13 mouse cellular contexts compared by ENCODE assay signal in the genomic region with DNA sequence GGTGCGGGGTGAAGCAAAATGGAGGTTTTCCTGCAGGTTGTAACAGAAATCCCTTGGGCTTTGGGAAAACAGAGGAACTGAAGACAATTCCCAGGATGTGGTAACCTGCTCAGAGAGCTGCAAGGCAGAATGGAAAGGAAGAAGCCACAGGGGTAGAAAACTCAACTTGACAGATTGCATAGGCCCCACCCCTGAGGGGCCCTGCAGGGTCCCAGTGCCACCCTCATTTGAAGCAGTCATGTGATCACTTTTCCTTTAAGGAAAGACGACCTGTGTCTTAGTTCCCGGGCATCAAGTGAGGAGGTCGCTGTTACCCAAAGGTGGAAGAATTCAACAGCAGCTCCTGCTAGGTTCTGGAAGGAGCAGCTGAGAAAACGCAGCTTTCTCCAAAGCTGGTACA. TPM values are rescaled to one million over a fixed set of nuclear protein-coding genes. Genes with fewer than 3 reads are reported as not detected.
DNase-seq lines count a peak whose midpoint lies in the region; ATAC-seq lines count a peak whose summit lies in the region.
"Had no signal": no experiment of that assay in that cellular context is flagged by ENCODE, and none has a peak within 500 bp of the region (broad histone marks: within the 10 kb centered on the region; RNA-seq: fewer than 3 reads in every experiment).

No protein-coding gene starts in this region.

- no peak for ATAC-seq in erythroblast, adult 5-6 weeks (replicated peaks; ENCODE audit: low FRiP score, poor library complexity, severe bottlenecking)
- ATAC-seq in hindbrain, embryonic 14.5 days (ENCODE audit: low FRiP score), result no peak
- ATAC-seq in midbrain, embryonic 14.5 days (ENCODE audit: low FRiP score, low TSS enrichment), result no peak

- H3K4me3 ChIP-seq in erythroblast, embryonic 14.5 days (replicated peaks), result peak overlapping the region; percentile 42
- H3K4me3 ChIP-seq in hindbrain, embryonic 14.5 days (replicated peaks; ENCODE audit: low read length), result no peak overlapping the region
- no peak overlapping the region for H3K4me3 ChIP-seq in midbrain, embryonic 14.5 days (replicated peaks; ENCODE audit: low read depth, low read length)
- H3K4me3 ChIP-seq: limb, embryonic 10.5 days had no signal

- peak overlapping the region; percentile 20 for H3K4me2 ChIP-seq in hindbrain, embryonic 14.5 days (replicated peaks)
- peak overlapping the region; percentile 37 for H3K4me2 ChIP-seq in midbrain, embryonic 14.5 days (ENCODE audit: low read length)

- peak overlapping the region; percentile 79 for H3K27ac ChIP-seq in hindbrain, embryonic 14.5 days
- peak overlapping the region; percentile 90 for H3K27ac ChIP-seq in midbrain, embryonic 14.5 days (replicated peaks; ENCODE audit: low read depth, low read length)

- H3K27me3 ChIP-seq in erythroblast, embryonic 14.5 days (ENCODE audit: control insufficient read depth), result peaks cover 41% of the 10 kb centered on the region
- H3K27me3 ChIP-seq in hindbrain, embryonic 14.5 days (ENCODE audit: control insufficient read depth, insufficient read depth, low read length), result no peaks in the 10 kb centered on the region
- H3K27me3 ChIP-seq in midbrain, embryonic 14.5 days (ENCODE audit: control insufficient read depth, insufficient read depth, low read length), result peaks cover 6% of the 10 kb centered on the region; the same call in 1 of the 2 replicates

- H3K9ac ChIP-seq in hindbrain, embryonic 14.5 days, result no peak overlapping the region
- no peak overlapping the region for H3K9ac ChIP-seq in midbrain, embryonic 14.5 days (replicated peaks; ENCODE audit: low read length)

- H3K4me1 ChIP-seq in erythroblast, embryonic 14.5 days (ENCODE audit: control insufficient read depth), result no peaks in the 10 kb centered on the region
- H3K4me1 ChIP-seq in hindbrain, embryonic 14.5 days (replicated peaks; ENCODE audit: control insufficient read depth, insufficient read depth, low read length), result peaks cover 68% of the 10 kb centered on the region
- H3K4me1 ChIP-seq in midbrain, embryonic 14.5 days (ENCODE audit: control insufficient read depth, insufficient read depth, low read length), result peaks cover 72% of the 10 kb centered on the region

- H3K36me3 ChIP-seq in erythroblast, embryonic 14.5 days (ENCODE audit: control insufficient read depth), result no peaks in the 10 kb centered on the region
- H3K36me3 ChIP-seq in hindbrain, embryonic 14.5 days (replicated peaks; ENCODE audit: control insufficient read depth, insufficient read depth), result no peaks in the 10 kb centered on the region
- no peaks in the 10 kb centered on the region for H3K36me3 ChIP-seq in midbrain, embryonic 14.5 days (ENCODE audit: control insufficient read depth, insufficient read depth, low read length)
- H3K36me3 ChIP-seq: limb, embryonic 10.5 days had no signal

- WGBS in hindbrain, embryonic 14.5 days, result 9% methylated on average over 5 of the region's 5 CpGs
- WGBS in midbrain, embryonic 14.5 days, result 5% methylated on average over 5 of the region's 5 CpGs

- H3K9me3 ChIP-seq in erythroblast, embryonic 14.5 days (ENCODE audit: control insufficient read depth, low read length), result no peaks in the 10 kb centered on the region
- H3K9me3 ChIP-seq in hindbrain, embryonic 14.5 days (ENCODE audit: control insufficient read depth, low read length), result no peaks in the 10 kb centered on the region
- no peaks in the 10 kb centered on the region for H3K9me3 ChIP-seq in midbrain, embryonic 14.5 days (ENCODE audit: control insufficient read depth, low read length)
- H3K9me3 ChIP-seq: limb, embryonic 10.5 days had no signal

- DNase-seq in R1 (ENCODE audit: low read depth, low spot score), result peak; percentile 82
- no peak for DNase-seq in hindbrain, embryonic 14.5 days (ENCODE audit: low spot score)
- peak; percentile 64 for DNase-seq in midbrain, embryonic 14.5 days
- no peak for DNase-seq in cerebellum, postnatal 14 days
- no peak for DNase-seq in adrenal gland, postnatal 14 days
- no peak for DNase-seq in left cerebral cortex, adult 18-20 months (ENCODE audit: low spot score in 2 of 2)
- DNase-seq: cerebellum, adult 8-10 months; heart, postnatal 36 days; right cerebral cortex, postnatal 25 days had no signal

RNA-seq across cellular contexts. Expression of a gene that starts 1.0 kb away (rescaled TPM):
- polyA plus RNA-seq in erythroblast, embryonic 14.5 days (2012), result not detected in 2 replicates
- total RNA-seq in erythroblast, adult 5-6 weeks (2015; ENCODE audit: low replicate concordance), result not detected in 2 replicates
- total RNA-seq in erythroblast, adult 5-6 weeks (2017; ENCODE audit: low replicate concordance), result not detected in 2 replicates
- polyA plus RNA-seq in hindbrain, embryonic 14.5 days (2014; fragmentation: Nextera tagmentation; extraction: Ambion mirVana), result 2.8 and 6.1 TPM in 2 replicates
- polyA plus RNA-seq in midbrain, embryonic 14.5 days (2014; fragmentation: Nextera tagmentation; extraction: Ambion mirVana), result 4.0 and 4.2 TPM in 2 replicates
- 3.7 and 21.3 TPM in 2 replicates for total RNA-seq in adrenal gland, postnatal 14 days (2021)
- 1 to 10 TPM in 1 of 2 experiments, under 1 TPM in 1; 0.81 to 1.2 TPM for total RNA-seq in left cerebral cortex, adult 18-20 months (2021)
- total RNA-seq: megakaryocyte, adult 5-6 weeks had no signal

RNA-seq across cellular contexts. Expression of a gene that starts 37.7 kb away (rescaled TPM):
- 0.02 TPM in 1 of 2 replicates, not detected in the other for polyA plus RNA-seq in erythroblast, embryonic 14.5 days (2012)
- total RNA-seq in erythroblast, adult 5-6 weeks (2015; ENCODE audit: low replicate concordance), result not detected in 2 replicates
- not detected in 2 replicates for total RNA-seq in erythroblast, adult 5-6 weeks (2017; ENCODE audit: low replicate concordance)
- polyA plus RNA-seq in hindbrain, embryonic 14.5 days (2014; fragmentation: Nextera tagmentation; extraction: Ambion mirVana), result 110 TPM in 2 replicates
- polyA plus RNA-seq in midbrain, embryonic 14.5 days (2014; fragmentation: Nextera tagmentation; extraction: Ambion mirVana), result 121 and 124 TPM in 2 replicates
- total RNA-seq in adrenal gland, postnatal 14 days (2021), result 3.5 and 3.8 TPM in 2 replicates
- total RNA-seq in left cerebral cortex, adult 18-20 months (2021), result 100 to 1,000 TPM; 145 to 154 TPM
- total RNA-seq: megakaryocyte, adult 5-6 weeks had no signal

Comparison
In these comparisons a context has a peak if more than half of its experiments do, and no peak if none do; other contexts are left out.
1. DNase-seq: peak in R1 (single experiment) and midbrain, embryonic 14.5 days (single experiment); none in hindbrain, embryonic 14.5 days (single experiment), cerebellum, postnatal 14 days (0 of 2), adrenal gland, postnatal 14 days (single experiment) and left cerebral cortex, adult 18-20 months (0 of 2).
2. RNA of a gene that starts 37.7 kb away (total RNA-seq): 145 to 154 TPM in left cerebral cortex, adult 18-20 months; 3.5 to 3.8 TPM in adrenal gland, postnatal 14 days and not detected in erythroblast, adult 5-6 weeks; every median in the first group is over 10 times any median in the second.